Mouse (Mus musculus) testis, adult 2 months (tissue): ENCODE results near the gene Des.

Source experiments
- CTCF ChIP-seq: fragments of 200-500 bp; IDR thresholded peaks from 2 replicates; pipeline ENCODE4 v1.5.1; 2012; ENCODE audit warnings: low read depth, mild to moderate bottlenecking, inconsistent platforms, low read length, moderate library complexity; ENCODE audit not compliant: control insufficient read depth, insufficient read depth, insufficient replicate concordance
- POLR2A ChIP-seq: fragments of 200-500 bp; IDR thresholded peaks from 2 replicates; pipeline ENCODE4 v1.6.1; 2012; ENCODE audit warnings: low read depth, mild to moderate bottlenecking, inconsistent platforms, low read length, moderate library complexity; ENCODE audit not compliant: control insufficient read depth

DNA sequence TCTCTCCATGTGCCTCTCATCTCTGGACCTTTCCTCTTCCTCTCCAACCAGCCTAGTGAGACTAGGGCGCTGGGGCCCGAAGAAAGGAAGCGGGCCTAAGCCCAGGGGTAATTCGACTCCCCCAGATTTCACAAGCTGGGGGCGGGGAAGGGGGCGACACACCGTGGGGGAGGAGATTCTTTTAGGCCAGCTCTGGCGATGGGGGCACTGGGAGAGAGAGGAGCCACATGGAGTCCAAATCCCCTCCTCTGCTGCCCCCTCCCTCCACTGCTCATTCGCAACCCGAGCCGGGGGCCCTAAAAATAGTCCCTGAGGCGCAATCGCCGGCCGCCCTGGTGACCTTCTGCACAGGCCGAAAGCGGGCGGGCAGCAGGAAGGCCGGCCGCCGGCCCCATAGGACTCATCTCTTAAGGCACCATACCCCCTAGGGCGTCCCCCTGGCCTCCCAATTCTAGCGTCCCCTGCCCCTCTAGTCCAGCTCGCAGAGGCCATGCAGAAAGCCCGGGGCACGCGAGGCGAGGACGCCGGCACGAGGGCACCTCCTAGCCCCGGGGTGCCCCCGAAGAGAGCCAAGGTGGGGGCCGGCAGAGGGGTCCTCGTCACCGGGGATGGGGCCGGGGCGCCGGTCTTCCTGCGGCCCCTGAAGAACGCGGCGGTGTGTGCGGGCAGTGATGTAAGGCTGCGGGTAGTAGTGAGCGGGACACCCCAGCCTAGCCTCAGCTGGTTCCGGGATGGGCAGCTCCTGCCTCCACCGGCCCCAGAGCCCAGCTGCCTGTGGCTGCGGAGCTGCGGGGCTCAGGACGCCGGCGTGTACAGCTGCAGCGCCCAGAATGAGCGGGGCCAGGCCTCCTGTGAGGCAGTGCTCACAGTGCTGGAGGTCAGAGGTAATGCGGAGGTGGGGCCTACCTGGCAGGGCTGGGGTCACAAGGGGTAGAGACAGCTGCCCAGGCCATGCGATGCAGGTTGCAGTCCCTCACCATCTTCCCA is 15.1 kb downstream of the Des start, which contains the start of gene Speg:
- TF ChIP-seq CTCF (no peak), POLR2A (no peak)
